Mouse (Mus musculus) liver, embryonic 12.5 days (tissue): Measurements from ENCODE around the gene Scgb2b2. TPM values are rescaled to one million over a fixed set of nuclear protein-coding genes. Genes with fewer than 3 reads are reported as not detected.

ENCODE experiments used
- ATAC-seq: fragments of 200-750 bp; cut with Nextera tagmentation; 2 replicates; pipeline ENCODE4 v1.8.0; 2017; ENCODE audit warnings: moderate number of reproducible peaks, mild to moderate bottlenecking, moderate library complexity
- H3K27ac ChIP-seq: fragments of 300-500 bp; sonication (generic); 2 replicates; pipeline ENCODE4 v1.5.1; 2016; ENCODE audit warnings: mild to moderate bottlenecking
- H3K27me3 ChIP-seq: fragments of 300-500 bp; sonication (generic); replicated peaks from 2 replicates; pipeline ENCODE4 v1.6.1; 2016; ENCODE audit warnings: mild to moderate bottlenecking, moderate library complexity
- H3K36me3 ChIP-seq: fragments of 300-500 bp; sonication (generic); 2 replicates; pipeline ENCODE4 v1.6.1; 2016; ENCODE audit warnings: mild to moderate bottlenecking, moderate library complexity
- H3K4me1 ChIP-seq: fragments of 300-500 bp; sonication (generic); 2 replicates; pipeline ENCODE4 v1.6.1; 2016
- H3K4me2 ChIP-seq: fragments of 300-500 bp; sonication (generic); 2 replicates; pipeline ENCODE4 v1.6.1; 2016; ENCODE audit warnings: mild to moderate bottlenecking, moderate library complexity
- H3K4me3 ChIP-seq: fragments of 300-500 bp; sonication (generic); 2 replicates; pipeline ENCODE4 v1.5.1; 2016; ENCODE audit warnings: mild to moderate bottlenecking, moderate library complexity
- H3K9ac ChIP-seq: fragments of 300-500 bp; sonication (generic); 2 replicates; pipeline ENCODE4 v1.6.1; 2016; ENCODE audit warnings: mild to moderate bottlenecking, moderate library complexity
- H3K9me3 ChIP-seq: fragments of 300-500 bp; sonication (generic); replicated peaks from 2 replicates; pipeline ENCODE4 v1.6.1; 2016; ENCODE audit warnings: mild to moderate bottlenecking, moderate library complexity
- WGBS: fragments of 180-500 bp; shearing (Covaris S2); methylation state at CpG from one replicate; pipeline ENCODE4 v1.1.7; 2016; ENCODE audit not compliant: insufficient replicate concordance; 5-methylcytosine and 5-hydroxymethylcytosine counted together
- polyA plus RNA-seq: library from polyadenylated mRNA; unstranded; fragments of >200 nt; fragmentation: Nextera tagmentation; extraction: Ambion mirVana; gene quantifications from 2 replicates; pipeline ENCODE4 v1.2.1, GENCODE M21; 2016

Gene Scgb2b2
- polyA plus RNA-seq = not detected in 2 replicates

GRCm38 (mm10) chr7:31290208-31290607 lies at the start of gene Scgb2b2:
Scgb2b2 (plus strand) TSS chr7:31290508.
- 68% methylated on average over 5 of the region's 5 CpGs for WGBS
- no peak for ATAC-seq
- no peak within 1 kb of the TSS for H3K4me2 ChIP-seq
- H3K36me3 ChIP-seq = no peaks in the 10 kb centered on the region
- no peak within 1 kb of the TSS for H3K4me3 ChIP-seq
- H3K4me1 ChIP-seq = no peaks in the 10 kb centered on the region
- H3K9me3 ChIP-seq = 0 out of 2 replicates have a peak, but pooled peaks cover 22% of the 10 kb centered on the region
- H3K27me3 ChIP-seq = no peaks in the 10 kb centered on the region
- no peak within 1 kb of the TSS for H3K9ac ChIP-seq
- no peak within 1 kb of the TSS for H3K27ac ChIP-seq

GRCm38 (mm10) chr7:31291721-31292120 lies 1.4 kb downstream of the Scgb2b2 start, which contains the start of gene Scgb1b2:
Scgb1b2 (minus strand) TSS chr7:31291821.
- Histone ChIP-seq H3K27ac (no peak within 1 kb of the TSS), H3K4me1 (no peaks in the 10 kb centered on the region), H3K27me3 (no peaks in the 10 kb centered on the region), H3K36me3 (no peaks in the 10 kb centered on the region), H3K4me2 (no peak within 1 kb of the TSS), H3K4me3 (no peak within 1 kb of the TSS), H3K9ac (no peak within 1 kb of the TSS), H3K9me3 (0 out of 2 replicates have a peak, but pooled peaks cover 22% of the 10 kb centered on the region)
- 58% methylated on average over 3 of the region's 3 CpGs for WGBS
- ATAC-seq = no peak

Other genes with a start within 250 kb of the Scgb2b2 start
- 19.0 and 22.3 TPM in 2 replicates for gene Fxyd5, start 248.0 kb upstream of the Scgb2b2 start, polyA plus RNA-seq
- gene Fxyd7, start 239.0 kb upstream of the Scgb2b2 start, polyA plus RNA-seq = 0.45 and 0.55 TPM in 2 replicates
- 28.2 and 28.3 TPM in 2 replicates for gene Fxyd1, start 233.3 kb upstream of the Scgb2b2 start, polyA plus RNA-seq
- 0.06 and 0.19 TPM in 2 replicates for gene Lgi4, start 231.2 kb upstream of the Scgb2b2 start, polyA plus RNA-seq
- gene Fxyd3, start 213.8 kb upstream of the Scgb2b2 start, polyA plus RNA-seq = 0.67 and 0.86 TPM in 2 replicates
- gene Hpn, start 175.2 kb upstream of the Scgb2b2 start, polyA plus RNA-seq = 33.2 and 36.2 TPM in 2 replicates
- gene Scn1b, start 163.5 kb upstream of the Scgb2b2 start, polyA plus RNA-seq = 0.97 and 1.2 TPM in 2 replicates
- gene Gramd1a, start 134.6 kb upstream of the Scgb2b2 start, polyA plus RNA-seq = 20.3 and 21.2 TPM in 2 replicates
- gene Scgb1b2, start 1.3 kb downstream of the Scgb2b2 start, polyA plus RNA-seq = not detected in 2 replicates
- not detected in 2 replicates for gene Scgb2b3, start 71.6 kb downstream of the Scgb2b2 start, polyA plus RNA-seq
- not detected in 2 replicates for gene Scgb1b3, start 85.1 kb downstream of the Scgb2b2 start, polyA plus RNA-seq